Mouse (Mus musculus) mammary gland, adult 2 months (tissue): ENCODE results near the gene Slc41a3. TPM values are rescaled to one million over a fixed set of nuclear protein-coding genes. Genes with fewer than 3 reads are reported as not detected.

ENCODE experiments used
- polyA plus RNA-seq: library from polyadenylated mRNA; depleted of rRNA; stranded (reverse); fragments of >200 nt; gene quantifications from 2 replicates; pipeline ENCODE4 v1.2.3, GENCODE M21; 2012; ENCODE audit warnings: low replicate concordance; rRNA removed

Gene Slc41a3
- polyA plus RNA-seq = 9.5 and 37.1 TPM in 2 replicates

DNA sequence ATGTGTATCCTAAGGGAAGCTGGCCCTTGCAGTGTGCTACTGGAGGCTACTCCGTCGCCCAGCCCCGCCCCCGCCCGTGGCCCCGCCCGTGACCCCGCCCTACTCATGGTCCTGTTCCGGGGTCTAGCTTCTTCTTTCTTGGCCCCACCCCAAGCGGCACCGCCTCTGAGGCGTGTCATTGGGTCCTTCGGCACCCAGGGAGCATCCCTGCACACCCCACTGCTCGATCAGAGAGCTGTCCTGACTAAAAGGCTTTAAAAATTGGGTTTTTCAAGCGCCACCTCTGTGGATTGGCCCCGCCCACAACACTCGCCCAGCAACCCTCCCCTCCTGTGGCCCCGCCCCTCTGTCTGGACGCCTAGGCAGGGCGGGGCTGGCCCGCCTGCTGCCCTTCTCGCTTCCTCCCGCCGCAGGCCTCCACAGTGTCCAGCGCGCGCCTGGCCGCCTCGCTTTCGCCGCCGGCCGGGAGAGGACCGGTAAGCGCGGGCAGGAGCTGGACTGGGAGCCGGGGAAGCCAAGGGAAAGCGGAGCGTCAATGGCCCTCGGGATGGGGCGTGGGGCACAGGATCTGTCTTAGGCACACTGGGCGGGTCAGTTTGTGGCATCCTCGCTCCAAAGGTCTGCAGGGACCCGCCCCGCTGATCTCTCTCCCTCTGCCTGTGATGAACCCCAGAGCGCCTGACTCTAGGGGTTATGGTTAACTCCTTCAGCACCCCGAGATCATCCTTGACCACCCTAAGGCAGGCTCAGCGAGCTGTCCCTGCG lies at the start of gene Slc41a3:
Gene Slc41a3, plus strand, starts transcription at position 193 of the 765 bp plus-strand sequence.

Other genes starting within 250 kb of the Slc41a3 start
- 16.9 and 52.5 TPM in 2 replicates for gene Zxdc, start 235.2 kb upstream of the Slc41a3 start, polyA plus RNA-seq
- 0.11 and 2.4 TPM in 2 replicates for gene Cfap100, start 175.9 kb upstream of the Slc41a3 start, polyA plus RNA-seq
- gene Klf15, start 142.1 kb upstream of the Slc41a3 start, polyA plus RNA-seq = 69.9 and 100 TPM in 2 replicates
- gene Aldh1l1, start 118.3 kb upstream of the Slc41a3 start, polyA plus RNA-seq = 56.9 and 58.4 TPM in 2 replicates